Mouse (Mus musculus): Measurements from ENCODE around the gene Mbd5.

DNA sequence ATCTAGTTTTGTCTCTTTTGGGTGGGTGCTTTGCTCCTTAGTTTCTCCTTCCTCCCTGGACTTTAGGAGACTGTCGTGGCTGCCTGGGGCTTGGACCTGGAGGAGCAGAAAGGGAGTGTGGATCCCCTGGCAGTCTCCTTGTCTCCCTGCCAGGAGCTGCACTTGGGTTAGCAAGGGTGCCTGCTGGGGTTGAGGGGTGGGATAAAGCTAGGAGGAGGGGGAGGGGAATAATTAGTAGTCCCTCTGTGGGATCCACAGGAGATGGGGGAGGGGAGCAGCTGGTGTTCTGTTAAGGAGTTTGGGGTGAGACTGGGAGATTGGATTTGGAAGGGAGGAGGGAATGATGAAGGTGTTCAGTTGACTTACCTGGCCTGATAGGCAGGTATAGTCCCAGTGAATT, 337.7 kb downstream of the Mbd5 start:
- TF ChIP-seq CTCF (IDR thresholded peaks at IDR 0.05; ENCODE audit: borderline replicate concordance, insufficient read depth, low read length): no peak
- no peak for TF ChIP-seq POLR2A (IDR thresholded peaks at IDR 0.05; ENCODE audit: low read depth, low read length)

All from embryonic fibroblast, embryonic 13.5 days (primary cell).